Mouse (Mus musculus): ENCODE results near the gene Calr. TPM values are rescaled to one million over a fixed set of nuclear protein-coding genes. Genes with fewer than 3 reads are reported as not detected.
"Not testable (repeated sequence)": the region's sequence is repeated elsewhere in the genome, so short reads cannot be mapped to it uniquely, and the experiment has no call there.

The Calr gene
- polyA plus RNA-seq, 1 experiment from 2014 or later = 730 TPM

DNA sequence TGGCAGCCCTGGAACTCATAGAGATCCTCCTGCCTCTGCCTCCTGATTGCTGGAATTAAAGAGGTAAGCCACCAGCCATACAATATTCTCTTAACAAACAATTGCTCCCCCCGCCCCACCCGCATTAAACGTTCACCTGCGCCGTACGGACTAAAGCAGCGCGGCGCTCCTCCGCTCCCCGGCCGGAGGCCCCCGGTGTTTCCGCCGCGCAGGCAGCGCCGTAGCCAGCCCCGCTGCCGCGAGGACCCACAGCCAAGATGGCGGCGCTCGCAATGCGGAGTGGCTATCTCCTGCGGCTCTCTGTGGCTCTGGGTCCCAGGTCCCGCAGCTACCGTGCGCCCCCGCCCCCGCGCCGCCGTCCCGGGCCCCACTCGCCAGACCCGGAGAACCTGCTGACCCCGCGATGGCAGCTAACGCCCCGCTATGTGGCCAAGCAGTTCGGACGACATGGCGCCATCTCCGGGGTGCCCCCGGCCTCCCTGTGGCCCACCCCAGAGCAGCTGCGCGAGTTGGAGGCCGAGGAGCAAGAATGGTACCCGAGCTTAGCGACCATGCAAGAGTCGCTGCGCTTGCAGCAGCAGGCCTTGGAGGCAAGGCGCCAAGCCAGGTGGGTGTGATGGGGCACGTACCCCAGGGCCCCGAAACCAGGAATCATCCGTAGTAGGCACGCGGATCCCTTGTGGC, 14.6 kb downstream of the Calr start:
- Histone ChIP-seq H3K4me2 (peak overlapping the region; percentile 71), H3K9ac (replicated peaks) (peak overlapping the region; percentile 94), H3K4me1 (peaks cover 39% of the 10 kb centered on the region), H3K36me3 (peaks cover 33% of the 10 kb centered on the region), H3K27ac (replicated peaks) (peak overlapping the region; percentile 96), H3K9me3 (replicated peaks) (no peaks in the 10 kb centered on the region), H3K4me3 (replicated peaks) (peak overlapping the region; percentile 90), H3K27me3 (replicated peaks) (no peaks in the 10 kb centered on the region)
- ATAC-seq (ENCODE audit: low FRiP score) = peak; percentile 83
- under 1% methylated on average over 59 of the region's 59 CpGs for WGBS

DNA sequence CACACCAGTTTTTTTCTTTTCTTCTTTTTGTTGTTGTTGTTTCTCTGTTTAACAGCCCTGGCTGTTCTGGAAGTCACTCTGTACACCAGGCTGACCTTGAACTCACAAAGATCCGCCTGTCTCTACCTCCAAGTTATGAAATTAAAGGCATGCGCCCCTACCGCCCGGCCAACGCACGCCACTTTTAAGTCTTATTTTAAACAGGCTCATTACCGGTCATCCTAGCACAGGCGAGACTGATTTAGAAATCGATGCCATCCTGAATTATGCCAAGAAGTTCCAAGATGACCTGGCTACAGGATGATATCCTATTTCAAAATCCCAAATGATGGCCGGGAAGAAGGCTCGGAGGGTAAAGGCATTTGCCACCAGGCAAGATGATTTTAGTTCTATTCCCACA, 15.2 kb downstream of the Calr start, which contains the start of gene Gadd45gip1:
Gadd45gip1 (plus strand) TSS at position 33 of the 400 bp plus-strand sequence.
- H3K27me3 ChIP-seq (replicated peaks) = no peaks in the 10 kb centered on the region
- H3K4me1 ChIP-seq = peaks cover 34% of the 10 kb centered on the region
- peak within 1 kb of the TSS; percentile 71 for H3K4me2 ChIP-seq
- ATAC-seq (ENCODE audit: low FRiP score) = no peak
- peak within 1 kb of the TSS; percentile 94 for H3K9ac ChIP-seq (replicated peaks)
- peak within 1 kb of the TSS; percentile 90 for H3K4me3 ChIP-seq (replicated peaks)
- WGBS = 80% methylated on average over 11 of the region's 11 CpGs
- H3K36me3 ChIP-seq = peaks cover 26% of the 10 kb centered on the region
- no peaks in the 10 kb centered on the region for H3K9me3 ChIP-seq (replicated peaks)
- H3K27ac ChIP-seq (replicated peaks) = peak within 1 kb of the TSS; percentile 96

DNA sequence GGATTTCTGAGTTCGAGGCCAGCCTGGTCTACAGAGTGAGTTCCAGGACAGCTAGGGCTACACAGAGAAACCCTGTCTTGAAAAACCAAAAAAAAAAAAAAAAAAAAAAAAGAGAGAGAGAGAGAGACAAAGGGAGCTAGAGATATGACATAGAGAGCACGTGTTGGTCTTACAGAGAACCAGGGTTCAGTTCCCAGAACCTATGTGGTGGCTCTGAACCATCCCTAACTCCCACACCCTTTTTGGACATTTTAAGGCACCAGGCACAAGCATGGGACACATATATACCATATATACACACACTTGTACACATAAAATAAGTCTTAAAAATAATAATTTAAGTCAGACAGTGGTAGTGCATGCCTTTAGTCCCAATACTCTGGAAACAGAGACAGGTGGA, 20.2 kb downstream of the Calr start:
- H3K4me2 ChIP-seq; ATAC-seq (ENCODE audit: low FRiP score); H3K9me3 ChIP-seq (replicated peaks); H3K9ac ChIP-seq (replicated peaks); H3K4me3 ChIP-seq (replicated peaks); H3K27me3 ChIP-seq (replicated peaks); H3K27ac ChIP-seq (replicated peaks); H3K36me3 ChIP-seq: not testable (repeated sequence)
- H3K4me1 ChIP-seq = peaks cover 10% of the 10 kb centered on the region
- WGBS = 91% methylated on average over 2 of the region's 2 CpGs

DNA sequence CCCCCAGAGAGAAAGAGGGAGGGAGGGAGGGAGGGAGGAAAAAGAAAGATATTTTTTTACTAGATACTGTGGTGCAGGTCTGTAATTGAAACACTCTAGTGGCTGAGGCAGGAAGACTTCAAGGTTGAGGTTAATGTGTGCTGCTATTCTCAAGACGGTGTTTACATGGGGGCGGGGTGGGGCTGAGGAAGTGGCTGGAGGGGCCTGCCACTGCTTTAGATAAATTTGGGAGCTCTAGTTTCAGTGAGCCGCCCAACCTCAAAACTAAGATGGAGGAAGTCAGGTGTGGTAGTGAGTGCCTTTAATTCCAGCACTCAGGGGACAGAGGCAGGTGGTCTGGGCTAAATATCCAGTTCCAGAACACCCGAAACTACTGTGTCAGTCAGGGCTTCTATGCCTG, 21.1 kb downstream of the Calr start:
- Histone ChIP-seq H3K27me3 (replicated peaks) (no peaks in the 10 kb centered on the region), H3K27ac (replicated peaks) (no peak overlapping the region), H3K9me3 (replicated peaks) (no peaks in the 10 kb centered on the region), H3K9ac (replicated peaks) (no peak overlapping the region), H3K4me3 (replicated peaks) (no peak overlapping the region), H3K4me2 (no peak overlapping the region), H3K36me3 (no peaks in the 10 kb centered on the region), H3K4me1 (peaks cover 8% of the 10 kb centered on the region)
- WGBS = 69% methylated on average over 4 of the region's 4 CpGs
- ATAC-seq (ENCODE audit: low FRiP score) = no peak

DNA sequence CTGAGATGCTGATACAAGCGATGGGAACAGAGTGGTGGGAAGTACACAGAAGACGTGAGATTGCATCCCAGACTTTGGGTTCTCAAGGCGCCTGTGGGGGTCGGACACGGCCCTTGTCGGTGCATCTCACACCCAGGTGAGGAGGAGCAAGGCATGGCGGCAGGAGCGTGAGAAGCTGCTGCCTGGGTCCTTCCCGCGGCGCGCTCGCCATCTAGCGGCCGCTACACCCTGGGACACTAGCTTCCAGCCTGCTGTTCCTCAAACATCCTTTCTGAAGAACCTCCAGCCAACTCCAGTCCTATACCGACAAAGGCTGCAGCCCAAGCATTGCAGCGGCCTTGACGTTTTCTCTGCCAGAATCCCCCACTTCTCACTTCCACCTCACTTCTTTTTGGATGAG, 23.1 kb downstream of the Calr start:
- no peaks in the 10 kb centered on the region for H3K9me3 ChIP-seq (replicated peaks)
- H3K4me1 ChIP-seq = peaks cover 8% of the 10 kb centered on the region
- H3K27me3 ChIP-seq (replicated peaks) = no peaks in the 10 kb centered on the region; the same call in 1 of the 2 replicates
- no peak overlapping the region for H3K27ac ChIP-seq (replicated peaks)
- peak overlapping the region; percentile 40; the same call in 1 of the 2 replicates for H3K9ac ChIP-seq (replicated peaks)
- H3K36me3 ChIP-seq = no peaks in the 10 kb centered on the region
- H3K4me3 ChIP-seq (replicated peaks) = peak overlapping the region; percentile 33
- under 1% methylated on average over 18 of the region's 18 CpGs for WGBS
- peak overlapping the region; percentile 62 for H3K4me2 ChIP-seq
- ATAC-seq (ENCODE audit: low FRiP score) = peak; percentile 91

DNA sequence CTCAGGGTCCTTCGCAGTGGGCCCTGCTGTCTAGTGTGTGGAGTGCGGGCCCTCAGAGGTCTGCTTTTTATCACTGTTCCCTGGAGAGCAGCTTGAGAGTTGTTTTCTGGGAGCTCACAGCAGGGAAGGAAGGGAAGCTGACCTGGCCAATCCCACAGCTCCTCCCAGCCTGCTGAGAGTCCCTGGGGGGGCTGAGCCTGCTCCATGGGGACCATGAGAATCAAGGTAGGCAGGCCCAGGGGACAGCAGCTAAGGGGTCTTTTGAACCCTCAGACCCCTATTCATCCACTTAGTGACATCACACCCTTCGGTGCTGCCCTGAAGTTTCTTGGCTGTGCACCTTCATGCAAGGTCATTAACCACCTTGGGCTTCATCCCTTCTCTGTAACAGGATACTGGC, 24.0 kb downstream of the Calr start, which contains the start of gene Dand5:
Dand5 (minus strand) TSS at position 101 of the 400 bp plus-strand sequence.
- Histone ChIP-seq H3K4me2 (peak within 1 kb of the TSS; percentile 62), H3K4me3 (replicated peaks) (peak within 1 kb of the TSS; percentile 33), H3K36me3 (no peaks in the 10 kb centered on the region), H3K4me1 (peaks cover 8% of the 10 kb centered on the region), H3K27me3 (replicated peaks) (no peaks in the 10 kb centered on the region; the same call in 1 of the 2 replicates), H3K9me3 (replicated peaks) (no peaks in the 10 kb centered on the region), H3K9ac (replicated peaks) (peak within 1 kb of the TSS; percentile 40; the same call in 1 of the 2 replicates), H3K27ac (replicated peaks) (no peak within 1 kb of the TSS)
- ATAC-seq (ENCODE audit: low FRiP score) = 0 out of 2 replicates have a peak, but pooled peaks have one; percentile 11
- 30% methylated on average over 3 of the region's 3 CpGs for WGBS

DNA sequence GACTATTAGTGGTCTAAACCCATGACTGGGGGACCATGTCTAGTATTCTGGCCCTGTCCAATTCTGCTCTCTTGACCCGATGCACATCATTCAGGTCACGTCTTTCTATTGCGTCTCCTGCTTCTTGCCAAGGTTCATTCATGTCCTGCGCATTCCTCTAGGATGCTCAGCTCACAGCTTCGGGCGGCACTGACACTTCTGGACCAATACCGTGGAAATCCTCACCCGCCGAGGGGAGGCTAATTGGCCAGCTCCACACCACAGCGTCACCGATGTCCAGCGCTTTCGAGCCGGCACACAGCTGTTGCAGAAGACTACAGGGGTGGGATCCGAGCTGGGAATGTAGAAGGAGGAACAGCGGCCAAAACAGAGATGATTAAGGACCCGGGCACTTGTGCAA, 30.6 kb downstream of the Calr start:
- Histone ChIP-seq H3K27me3 (replicated peaks) (peaks cover 5% of the 10 kb centered on the region; the same call in 1 of the 2 replicates), H3K9ac (replicated peaks) (no peak overlapping the region), H3K4me2 (no peak overlapping the region), H3K4me3 (replicated peaks) (no peak overlapping the region), H3K27ac (replicated peaks) (no peak overlapping the region), H3K36me3 (no peaks in the 10 kb centered on the region), H3K4me1 (peaks cover 23% of the 10 kb centered on the region), H3K9me3 (replicated peaks) (no peaks in the 10 kb centered on the region)
- WGBS = 77% methylated on average over 17 of the region's 17 CpGs
- no peak for ATAC-seq (ENCODE audit: low FRiP score)

DNA sequence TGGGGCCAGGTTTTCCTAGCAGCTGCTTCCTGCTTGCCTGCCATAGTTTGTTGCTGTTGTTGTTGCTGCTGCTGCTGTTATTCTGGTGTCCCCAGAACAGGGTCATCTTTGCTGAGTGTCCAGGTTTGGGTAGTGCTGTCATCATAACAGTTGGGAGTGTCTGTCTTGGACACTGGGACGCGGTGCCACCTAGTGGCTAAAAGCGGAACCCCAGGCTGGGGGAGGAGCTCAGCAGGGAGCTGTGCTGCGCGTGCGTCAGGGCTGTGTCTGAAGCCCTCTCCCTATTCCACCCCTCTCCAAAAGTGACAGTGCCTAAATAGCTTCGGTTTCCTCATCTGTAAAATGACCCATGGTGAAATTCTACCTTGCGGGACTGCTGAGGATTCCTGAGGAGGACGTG, 31.2 kb downstream of the Calr start:
- WGBS = 16% methylated on average over 9 of the region's 9 CpGs

DNA sequence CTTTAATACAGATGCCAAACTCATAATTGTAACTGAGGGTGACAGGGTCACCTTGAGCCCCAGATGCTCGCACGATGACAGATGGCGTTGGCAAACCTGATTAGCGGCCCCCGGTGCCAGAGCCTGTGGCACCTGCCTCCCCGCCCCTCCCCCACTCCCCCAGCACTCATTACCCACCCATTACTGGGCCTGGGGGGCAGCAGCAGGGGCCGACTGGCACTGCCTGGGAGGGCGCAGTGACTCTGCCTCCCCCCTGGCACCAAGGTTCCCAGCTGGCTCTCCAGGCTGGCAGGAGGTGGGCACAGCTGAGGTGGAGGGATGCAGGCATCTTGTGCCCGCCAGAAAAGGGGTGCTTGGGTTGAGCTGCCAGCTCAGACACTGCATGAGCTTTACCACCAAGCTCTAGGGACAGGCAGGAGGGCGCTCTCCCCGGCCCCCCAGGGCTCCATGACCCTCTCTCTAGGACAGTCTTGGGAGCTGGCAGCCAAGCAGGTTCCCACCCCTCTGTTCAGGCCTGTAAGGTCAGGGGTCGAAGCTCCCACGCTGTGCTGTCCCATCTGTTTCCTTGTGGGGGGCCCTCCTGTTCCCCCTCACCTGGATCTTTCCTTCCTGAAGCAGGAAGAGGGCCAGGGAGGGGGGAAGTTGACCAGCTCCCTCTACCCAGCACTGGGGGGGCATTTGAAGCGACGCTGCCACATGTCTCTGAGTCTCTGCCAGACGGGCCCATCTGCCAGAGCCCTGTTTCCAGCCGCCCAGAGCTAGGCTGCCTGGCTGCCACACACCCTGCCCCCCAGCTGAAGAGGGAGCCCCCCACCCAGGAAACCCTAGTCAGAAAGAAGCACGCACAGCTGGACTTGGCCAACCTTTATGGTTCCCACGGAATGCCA, 31.9 kb downstream of the Calr start:
- WGBS = 23% methylated on average over 18 of the region's 19 CpGs
- Histone ChIP-seq H3K36me3 (no peaks in the 10 kb centered on the region), H3K9me3 (replicated peaks) (no peaks in the 10 kb centered on the region), H3K4me1 (peaks cover 31% of the 10 kb centered on the region), H3K4me3 (replicated peaks) (no peak overlapping the region), H3K27me3 (replicated peaks) (peaks cover 5% of the 10 kb centered on the region; the same call in 1 of the 2 replicates), H3K27ac (replicated peaks) (peak overlapping the region; percentile 69), H3K9ac (replicated peaks) (0 out of 2 replicates have a peak overlapping the region, but pooled peaks have one; percentile 18), H3K4me2 (no peak overlapping the region)
- peak; percentile 16; the same call in 1 of the 2 replicates for ATAC-seq (ENCODE audit: low FRiP score)

More for the DNA sequence above, 31.2 kb downstream of the Calr start:
- no peak overlapping the region for H3K4me2 ChIP-seq
- no peak overlapping the region for H3K9ac ChIP-seq (replicated peaks)
- no peak overlapping the region for H3K4me3 ChIP-seq (replicated peaks)
- ATAC-seq (ENCODE audit: low FRiP score) = peak; percentile 53
- H3K9me3 ChIP-seq (replicated peaks) = no peaks in the 10 kb centered on the region
- no peaks in the 10 kb centered on the region for H3K36me3 ChIP-seq
- H3K4me1 ChIP-seq = peaks cover 29% of the 10 kb centered on the region
- H3K27ac ChIP-seq (replicated peaks) = peak overlapping the region; percentile 69
- peaks cover 5% of the 10 kb centered on the region; the same call in 1 of the 2 replicates for H3K27me3 ChIP-seq (replicated peaks)

DNA sequence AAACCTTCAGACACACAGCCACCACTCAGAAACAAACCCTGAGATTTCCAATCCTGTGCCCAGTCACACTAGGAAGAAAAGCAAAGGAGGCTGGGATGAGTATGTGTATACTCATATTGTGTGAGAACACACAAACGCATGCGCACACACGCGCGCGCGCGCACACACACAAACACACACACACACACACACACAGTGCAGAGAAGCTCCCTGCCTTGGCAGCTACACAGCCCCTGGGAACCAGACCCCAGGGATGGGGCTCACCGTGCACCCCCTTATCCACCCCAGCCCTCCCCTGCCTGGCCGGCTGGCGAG, 32.5 kb downstream of the Calr start:
- Histone ChIP-seq H3K27ac (replicated peaks) (peak overlapping the region; percentile 69), H3K9me3 (replicated peaks) (no peaks in the 10 kb centered on the region), H3K4me1 (peaks cover 33% of the 10 kb centered on the region), H3K27me3 (replicated peaks) (peaks cover 5% of the 10 kb centered on the region; the same call in 1 of the 2 replicates), H3K4me2 (no peak overlapping the region), H3K9ac (replicated peaks) (no peak overlapping the region), H3K4me3 (replicated peaks) (no peak overlapping the region), H3K36me3 (no peaks in the 10 kb centered on the region)
- peak; percentile 11; the same call in 1 of the 2 replicates for ATAC-seq (ENCODE audit: low FRiP score)
- WGBS = 57% methylated on average over 11 of the region's 11 CpGs

DNA sequence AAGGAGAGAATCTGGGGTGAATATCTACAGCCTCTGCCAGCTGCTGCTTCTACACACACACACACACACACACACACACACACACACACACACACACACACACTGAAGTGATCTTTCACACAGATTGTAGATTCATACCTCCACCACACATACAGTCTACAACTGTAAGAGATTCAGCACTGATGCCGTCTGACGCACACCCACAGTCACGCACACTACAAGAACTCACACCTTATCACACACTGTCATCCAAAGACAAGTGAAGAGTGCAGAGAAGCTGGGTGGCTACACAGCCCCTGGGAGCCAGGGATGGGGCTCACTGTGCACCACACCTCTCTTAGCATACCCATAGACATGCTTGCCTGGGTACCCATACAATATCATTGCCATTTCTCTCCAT, 32.9 kb downstream of the Calr start:
- no peak overlapping the region for H3K4me3 ChIP-seq (replicated peaks)
- H3K27ac ChIP-seq (replicated peaks) = peak overlapping the region; percentile 69
- H3K9me3 ChIP-seq (replicated peaks) = no peaks in the 10 kb centered on the region
- 81% methylated on average over 3 of the region's 3 CpGs for WGBS
- H3K36me3 ChIP-seq = no peaks in the 10 kb centered on the region
- no peak overlapping the region for H3K9ac ChIP-seq (replicated peaks)
- H3K27me3 ChIP-seq (replicated peaks) = peaks cover 8% of the 10 kb centered on the region; the same call in 1 of the 2 replicates
- peaks cover 33% of the 10 kb centered on the region for H3K4me1 ChIP-seq
- no peak overlapping the region for H3K4me2 ChIP-seq
- ATAC-seq (ENCODE audit: low FRiP score) = no peak
